Mouse (Mus musculus): ENCODE data around the gene Rangap1. TPM values are rescaled to one million over a fixed set of nuclear protein-coding genes. Genes with fewer than 3 reads are reported as not detected.

Rangap1 gene
- polyA plus RNA-seq (2015; fragmentation: Nextera tagmentation; extraction: Ambion mirVana), result 90.9 and 100 TPM in 2 replicates

GRCm38 (mm10) chr15:81744992-81745600, at the start of gene Rangap1, which contains the start of gene Zc3h7b:
Rangap1 (minus strand) TSS chr15:81745530.
Zc3h7b (plus strand) TSS chr15:81745057.
- H3K27ac ChIP-seq, result peak within 1 kb of the TSS; percentile 78
- H3K36me3 ChIP-seq, result no peaks in the 10 kb centered on the region
- peak within 1 kb of the TSS; percentile 84 for H3K9ac ChIP-seq
- H3K4me3 ChIP-seq (replicated peaks), result peak within 1 kb of the TSS; percentile 76
- no peaks in the 10 kb centered on the region for H3K9me3 ChIP-seq (replicated peaks)
- no peaks in the 10 kb centered on the region for H3K27me3 ChIP-seq
- H3K4me2 ChIP-seq, result peak within 1 kb of the TSS; percentile 95
- ATAC-seq (ENCODE audit: low read depth) (peak; percentile 83), DNase-seq (peak; percentile 45)
- under 1% methylated on average over 65 of the region's 65 CpGs for WGBS (ENCODE audit: insufficient replicate concordance)
- H3K4me1 ChIP-seq (replicated peaks), result peaks cover 24% of the 10 kb centered on the region

DNA sequence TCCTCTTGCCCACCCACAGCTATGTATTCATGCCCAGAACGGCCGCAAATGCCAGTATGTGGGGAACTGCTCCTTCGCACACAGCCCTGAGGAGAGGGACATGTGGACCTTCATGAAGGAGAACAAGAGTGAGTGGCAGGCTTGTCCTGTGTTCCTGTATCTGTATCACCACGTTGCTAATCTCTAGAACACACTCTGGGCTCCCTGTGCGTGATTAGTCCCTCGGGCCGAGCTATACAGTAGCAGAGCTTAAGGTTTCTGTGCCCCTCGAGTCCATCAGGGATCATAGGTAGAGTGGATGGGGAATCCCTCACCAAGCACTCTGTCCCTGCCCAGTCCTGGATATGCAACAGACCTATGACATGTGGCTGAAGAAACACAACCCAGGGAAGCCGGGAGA, 47.1 kb upstream of the Rangap1 start:
- DNase-seq (no peak), ATAC-seq (ENCODE audit: low read depth) (peak; percentile 41; the same call in 1 of the 2 replicates)
- 50% methylated on average over 9 of the region's 9 CpGs for WGBS (ENCODE audit: insufficient replicate concordance)
- no peak overlapping the region for H3K4me3 ChIP-seq (replicated peaks)
- H3K9ac ChIP-seq, result no peak overlapping the region
- peaks cover 13% of the 10 kb centered on the region for H3K4me1 ChIP-seq (replicated peaks)
- H3K27ac ChIP-seq, result no peak overlapping the region
- H3K4me2 ChIP-seq, result no peak overlapping the region
- no peaks in the 10 kb centered on the region for H3K27me3 ChIP-seq
- H3K9me3 ChIP-seq (replicated peaks), result no peaks in the 10 kb centered on the region
- H3K36me3 ChIP-seq, result peaks cover 27% of the 10 kb centered on the region

DNA sequence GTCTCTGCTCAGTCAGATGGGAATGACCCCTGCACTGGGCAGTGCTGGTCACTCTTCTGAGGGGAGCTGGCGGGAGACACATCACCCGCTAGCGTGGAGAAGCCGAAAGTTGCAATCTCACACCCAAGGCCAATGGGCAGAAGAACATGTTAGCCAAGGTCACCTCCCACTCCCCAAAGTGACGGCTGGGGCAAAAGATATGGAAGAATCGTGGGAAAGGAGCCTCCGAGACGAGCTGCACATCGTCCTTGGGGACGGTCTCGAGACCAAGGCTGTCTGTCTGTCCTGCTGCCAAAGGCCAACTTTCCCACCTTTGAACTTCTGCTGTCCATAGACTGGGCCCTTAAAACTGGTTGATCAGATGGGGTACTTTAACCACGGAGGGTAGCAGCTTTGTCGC, 42.2 kb upstream of the Rangap1 start:
- Histone ChIP-seq H3K4me3 (replicated peaks) (no peak overlapping the region), H3K27me3 (no peaks in the 10 kb centered on the region), H3K9ac (no peak overlapping the region), H3K4me1 (replicated peaks) (peaks cover 8% of the 10 kb centered on the region), H3K36me3 (peaks cover 52% of the 10 kb centered on the region), H3K4me2 (no peak overlapping the region), H3K9me3 (replicated peaks) (no peaks in the 10 kb centered on the region), H3K27ac (no peak overlapping the region)
- ATAC-seq (ENCODE audit: low read depth) (no peak), DNase-seq (no peak)
- WGBS (ENCODE audit: insufficient replicate concordance), result 83% methylated on average over 13 of the region's 13 CpGs

DNA sequence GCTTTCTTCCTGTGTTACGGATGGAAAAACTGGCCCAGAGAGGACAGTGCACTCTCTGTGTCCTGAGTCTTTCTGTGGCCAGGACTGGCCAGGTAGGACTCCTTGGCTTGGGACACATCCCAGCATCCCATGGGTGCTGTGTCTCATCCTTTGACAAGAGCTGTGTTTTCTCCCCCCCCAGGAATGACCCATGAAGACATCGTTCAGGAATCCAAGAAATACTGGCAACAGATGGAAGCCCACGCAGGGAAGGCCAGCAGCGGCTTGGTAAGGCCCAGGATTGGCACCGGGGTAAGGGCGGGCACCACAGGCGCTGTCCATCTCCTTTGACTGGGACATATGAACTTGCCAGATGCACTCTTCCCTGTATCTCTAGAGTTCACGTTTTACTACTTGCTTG, 40.4 kb upstream of the Rangap1 start:
- H3K9ac ChIP-seq, result no peak overlapping the region
- WGBS (ENCODE audit: insufficient replicate concordance), result 87% methylated on average over 8 of the region's 8 CpGs

GRCm38 (mm10) chr15:81784762-81785161, 39.4 kb upstream of the Rangap1 start:
- Histone ChIP-seq H3K9me3 (replicated peaks) (no peaks in the 10 kb centered on the region), H3K4me2 (no peak overlapping the region), H3K36me3 (peaks cover 62% of the 10 kb centered on the region), H3K4me3 (replicated peaks) (no peak overlapping the region), H3K4me1 (replicated peaks) (no peaks in the 10 kb centered on the region), H3K9ac (no peak overlapping the region), H3K27ac (no peak overlapping the region), H3K27me3 (no peaks in the 10 kb centered on the region)
- WGBS (ENCODE audit: insufficient replicate concordance), result 68% methylated on average over 5 of the region's 5 CpGs
- no peak for ATAC-seq (ENCODE audit: low read depth)
- DNase-seq, result no peak

More for the DNA sequence above, 40.4 kb upstream of the Rangap1 start:
- Histone ChIP-seq H3K36me3 (peaks cover 53% of the 10 kb centered on the region), H3K4me3 (replicated peaks) (no peak overlapping the region), H3K27ac (no peak overlapping the region), H3K9me3 (replicated peaks) (no peaks in the 10 kb centered on the region), H3K27me3 (no peaks in the 10 kb centered on the region), H3K4me2 (no peak overlapping the region), H3K4me1 (replicated peaks) (no peaks in the 10 kb centered on the region)
- DNase-seq (no peak), ATAC-seq (ENCODE audit: low read depth) (no peak)

GRCm38 (mm10) chr15:81781816-81782215, 36.5 kb upstream of the Rangap1 start:
- H3K9me3 ChIP-seq (replicated peaks), result no peaks in the 10 kb centered on the region
- no peaks in the 10 kb centered on the region for H3K27me3 ChIP-seq
- H3K4me3 ChIP-seq (replicated peaks), result no peak overlapping the region
- H3K4me2 ChIP-seq, result no peak overlapping the region
- ATAC-seq (ENCODE audit: low read depth) (no peak), DNase-seq (no peak)
- H3K9ac ChIP-seq, result no peak overlapping the region
- H3K27ac ChIP-seq, result no peak overlapping the region
- 81% methylated on average over 7 of the region's 7 CpGs for WGBS (ENCODE audit: insufficient replicate concordance)
- peaks cover 75% of the 10 kb centered on the region for H3K36me3 ChIP-seq
- peaks cover 15% of the 10 kb centered on the region for H3K4me1 ChIP-seq (replicated peaks)

DNA sequence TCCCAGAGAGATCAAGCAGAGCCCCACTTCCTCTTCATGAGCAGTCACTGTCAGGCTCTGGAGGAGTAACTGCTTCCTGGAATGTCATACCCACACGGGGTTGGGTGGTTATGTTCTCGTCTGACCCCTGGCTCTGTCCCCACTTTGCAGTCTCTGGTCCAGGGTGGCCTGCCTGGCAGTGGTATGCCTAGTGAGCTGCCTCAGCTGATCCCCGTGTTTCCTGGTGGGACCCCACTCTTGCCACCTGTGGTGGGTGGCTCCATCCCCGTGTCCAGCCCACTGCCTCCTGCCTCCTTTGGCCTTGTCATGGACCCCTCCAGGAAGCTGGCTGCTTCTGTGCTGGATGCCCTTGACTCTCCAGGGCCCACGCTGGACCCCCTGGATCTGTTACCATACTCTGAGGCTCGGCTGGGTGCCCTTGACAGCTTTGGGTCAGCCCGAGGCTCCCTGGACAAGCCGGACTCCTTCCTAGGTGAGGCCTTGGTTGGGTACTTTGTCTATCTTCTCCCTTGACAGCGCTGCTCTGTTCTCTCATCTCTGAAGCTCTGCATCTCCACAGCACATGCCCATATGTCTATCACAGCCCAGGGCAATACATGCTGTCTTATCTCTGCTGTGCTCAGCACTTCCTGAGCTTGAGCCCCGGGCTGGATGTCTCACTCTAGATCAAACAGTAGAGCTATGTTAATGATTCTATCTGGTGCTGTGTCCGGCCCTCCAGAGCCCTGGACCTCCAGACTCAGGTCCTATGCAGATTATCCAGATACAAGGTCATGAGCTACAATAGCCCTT, 31.5 kb upstream of the Rangap1 start:
- no peaks in the 10 kb centered on the region for H3K27me3 ChIP-seq
- H3K4me2 ChIP-seq, result no peak overlapping the region
- H3K36me3 ChIP-seq, result peaks cover 67% of the 10 kb centered on the region
- H3K9me3 ChIP-seq (replicated peaks), result no peaks in the 10 kb centered on the region
- H3K9ac ChIP-seq, result no peak overlapping the region
- H3K4me1 ChIP-seq (replicated peaks), result peaks cover 20% of the 10 kb centered on the region
- peak; percentile 61 for ATAC-seq (ENCODE audit: low read depth)
- no peak overlapping the region for H3K4me3 ChIP-seq (replicated peaks)
- H3K27ac ChIP-seq, result no peak overlapping the region
- DNase-seq, result no peak
- WGBS (ENCODE audit: insufficient replicate concordance), result 33% methylated on average over 11 of the region's 11 CpGs

- Histone ChIP-seq H3K27ac (no peak overlapping the region), H3K9me3 (replicated peaks) (no peaks in the 10 kb centered on the region), H3K27me3 (no peaks in the 10 kb centered on the region), H3K4me1 (replicated peaks) (peaks cover 20% of the 10 kb centered on the region), H3K4me3 (replicated peaks) (no peak overlapping the region), H3K4me2 (no peak overlapping the region), H3K36me3 (peaks cover 62% of the 10 kb centered on the region), H3K9ac (no peak overlapping the region)
- 73% methylated on average over 15 of the region's 15 CpGs for WGBS (ENCODE audit: insufficient replicate concordance)
- ATAC-seq (ENCODE audit: low read depth), result no peak
- no peak for DNase-seq
These were observed 29.3 kb upstream of the Rangap1 start for GRCm38 (mm10) chr15:81774505-81775171.

GRCm38 (mm10) chr15:81772431-81773120, 27.2 kb upstream of the Rangap1 start:
- peaks cover 47% of the 10 kb centered on the region for H3K36me3 ChIP-seq
- no peaks in the 10 kb centered on the region for H3K27me3 ChIP-seq
- no peak overlapping the region for H3K4me2 ChIP-seq
- DNase-seq (no peak), ATAC-seq (ENCODE audit: low read depth) (no peak)
- 88% methylated on average over 20 of the region's 20 CpGs for WGBS (ENCODE audit: insufficient replicate concordance)
- H3K27ac ChIP-seq, result no peak overlapping the region
- no peak overlapping the region for H3K4me3 ChIP-seq (replicated peaks)
- H3K4me1 ChIP-seq (replicated peaks), result peaks cover 21% of the 10 kb centered on the region
- no peaks in the 10 kb centered on the region for H3K9me3 ChIP-seq (replicated peaks)
- H3K9ac ChIP-seq, result no peak overlapping the region

DNA sequence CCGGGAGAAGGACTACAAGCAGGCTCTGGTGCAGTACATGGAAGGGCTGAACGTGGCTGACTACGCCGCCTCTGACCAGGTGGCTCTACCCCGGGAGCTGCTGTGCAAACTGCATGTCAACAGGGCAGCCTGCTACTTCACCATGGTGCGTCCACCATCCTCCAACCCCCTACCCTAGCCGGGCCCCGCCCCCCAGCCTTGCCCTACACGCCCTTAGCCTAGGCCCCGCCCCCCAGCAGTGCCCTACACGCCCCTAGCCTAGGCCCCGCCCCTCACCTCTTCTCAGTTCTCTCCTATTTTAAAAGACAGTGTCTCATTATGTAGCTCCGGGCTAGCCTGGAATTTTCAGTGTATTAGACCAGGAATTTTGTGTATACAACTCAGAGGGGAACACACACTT, 23.7 kb upstream of the Rangap1 start:
- Histone ChIP-seq H3K4me1 (replicated peaks) (peaks cover 34% of the 10 kb centered on the region), H3K4me2 (no peak overlapping the region), H3K9ac (no peak overlapping the region), H3K27me3 (no peaks in the 10 kb centered on the region), H3K36me3 (peaks cover 37% of the 10 kb centered on the region), H3K4me3 (replicated peaks) (no peak overlapping the region), H3K27ac (no peak overlapping the region), H3K9me3 (replicated peaks) (no peaks in the 10 kb centered on the region)
- ATAC-seq (ENCODE audit: low read depth), result no peak; the same call in 1 of the 2 replicates
- WGBS (ENCODE audit: insufficient replicate concordance), result 51% methylated on average over 13 of the region's 13 CpGs
- DNase-seq, result peak; percentile 23

GRCm38 (mm10) chr15:81766439-81766838, 21.1 kb upstream of the Rangap1 start:
- H3K9ac ChIP-seq, result no peak overlapping the region
- H3K4me3 ChIP-seq (replicated peaks), result no peak overlapping the region
- ATAC-seq (ENCODE audit: low read depth), result no peak
- H3K4me2 ChIP-seq, result no peak overlapping the region
- H3K4me1 ChIP-seq (replicated peaks), result peaks cover 41% of the 10 kb centered on the region
- peaks cover 18% of the 10 kb centered on the region for H3K36me3 ChIP-seq
- no peaks in the 10 kb centered on the region for H3K27me3 ChIP-seq
- no peak for DNase-seq
- 77% methylated on average over 5 of the region's 5 CpGs for WGBS (ENCODE audit: insufficient replicate concordance)
- H3K27ac ChIP-seq, result no peak overlapping the region
- no peaks in the 10 kb centered on the region for H3K9me3 ChIP-seq (replicated peaks)
